Mouse (Mus musculus) embryonic facial prominence, embryonic 12.5 days (tissue): ENCODE measurements around the gene Lrg1. TPM values are rescaled to one million over a fixed set of nuclear protein-coding genes. Genes with fewer than 3 reads are reported as not detected.
"Not testable (repeated sequence)": the region's sequence is repeated elsewhere in the genome, so short reads cannot be mapped to it uniquely, and the experiment has no call there.

Source experiments
- ATAC-seq: fragments of 200-750 bp; cut with Nextera tagmentation; 2 replicates; pipeline ENCODE4 v1.8.0; 2017; ENCODE audit not compliant: insufficient number of reproducible peaks, insufficient read depth, low FRiP score, low TSS enrichment
- H3K27ac ChIP-seq: fragments of 300-500 bp; sonication (generic); 2 replicates; pipeline ENCODE4 v1.5.1; 2016; ENCODE audit warnings: mild to moderate bottlenecking
- H3K27me3 ChIP-seq: fragments of 300-500 bp; sonication (generic); 2 replicates; pipeline ENCODE4 v1.6.1; 2016; ENCODE audit warnings: mild to moderate bottlenecking, moderate library complexity
- H3K36me3 ChIP-seq: fragments of 300-500 bp; sonication (generic); 2 replicates; pipeline ENCODE4 v1.6.1; 2016; ENCODE audit warnings: mild to moderate bottlenecking
- H3K4me1 ChIP-seq: fragments of 300-500 bp; sonication (generic); 2 replicates; pipeline ENCODE4 v1.6.1; 2016
- H3K4me2 ChIP-seq: fragments of 300-500 bp; sonication (generic); replicated peaks from 2 replicates; pipeline ENCODE4 v1.6.1; 2016; ENCODE audit warnings: mild to moderate bottlenecking, moderate library complexity
- H3K4me3 ChIP-seq: fragments of 300-500 bp; sonication (generic); 2 replicates; pipeline ENCODE4 v1.5.1; 2016; ENCODE audit warnings: mild to moderate bottlenecking
- H3K9ac ChIP-seq: fragments of 300-500 bp; sonication (generic); 2 replicates; pipeline ENCODE4 v1.6.1; 2016; ENCODE audit warnings: mild to moderate bottlenecking, moderate library complexity
- H3K9me3 ChIP-seq: fragments of 300-500 bp; sonication (generic); 2 replicates; pipeline ENCODE4 v1.6.1; 2016; ENCODE audit warnings: mild to moderate bottlenecking, moderate library complexity
- WGBS: fragments of 180-500 bp; shearing (Covaris S2); methylation state at CpG from one replicate; pipeline ENCODE4 v1.1.7; 2016; 5-methylcytosine and 5-hydroxymethylcytosine counted together
- polyA plus RNA-seq: library from polyadenylated mRNA; unstranded; fragments of >200 nt; fragmentation: Nextera tagmentation; extraction: Ambion mirVana; gene quantifications from 2 replicates; pipeline ENCODE4 v1.2.1, GENCODE M21; 2016

Gene Lrg1
- polyA plus RNA-seq, 1 experiment from 2014 or later, result 0.23 TPM

DNA sequence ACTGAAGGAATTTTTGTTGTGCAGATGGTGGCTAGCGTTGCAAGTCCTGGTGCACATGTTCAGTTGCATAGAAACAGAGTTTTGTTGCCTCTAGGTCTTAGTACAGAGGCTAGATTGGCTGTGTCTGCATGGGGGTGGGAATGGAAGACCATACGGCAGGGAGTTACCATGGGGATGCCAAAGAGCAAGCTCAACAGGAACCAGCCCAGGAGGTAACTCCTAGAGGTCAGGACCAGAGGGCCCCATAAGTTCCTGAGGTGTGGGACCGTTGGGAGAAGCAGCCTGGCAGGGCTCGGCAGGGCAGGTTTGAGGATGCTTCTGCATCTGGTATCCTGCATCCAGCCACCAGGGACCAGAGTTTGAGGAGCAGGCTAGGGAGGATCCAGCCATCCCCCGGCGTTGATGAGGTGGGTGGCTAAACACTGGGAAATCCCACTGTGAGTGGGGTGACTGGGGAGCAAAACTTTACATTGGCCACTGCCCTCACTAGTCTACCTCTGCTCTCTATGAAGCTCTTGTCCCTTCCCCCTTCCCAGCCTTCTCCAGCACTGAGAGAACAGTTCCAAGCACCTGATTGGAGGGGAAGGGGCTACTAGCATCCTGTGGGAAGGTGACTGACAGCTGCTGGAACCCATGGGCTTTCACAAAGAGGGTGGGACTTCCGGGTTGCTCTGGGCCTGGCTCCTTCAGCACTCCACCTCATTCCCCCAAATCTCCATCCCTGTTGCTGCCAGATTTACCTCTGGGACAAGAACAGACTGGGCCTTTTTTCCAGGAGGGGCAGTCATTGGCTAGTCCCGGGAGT is 40.8 kb downstream of the Lrg1 start:
- Histone ChIP-seq H3K4me2 (peak overlapping the region; percentile 97), H3K4me1 (peaks cover 17% of the 10 kb centered on the region), H3K27me3 (no peaks in the 10 kb centered on the region), H3K9ac (peak overlapping the region; percentile 79), H3K27ac (no peak overlapping the region), H3K9me3 (no peaks in the 10 kb centered on the region), H3K36me3 (peaks cover 21% of the 10 kb centered on the region), H3K4me3 (peak overlapping the region; percentile 74)
- 7% methylated on average over 8 of the region's 8 CpGs for WGBS
- peak; percentile 30 for ATAC-seq

DNA sequence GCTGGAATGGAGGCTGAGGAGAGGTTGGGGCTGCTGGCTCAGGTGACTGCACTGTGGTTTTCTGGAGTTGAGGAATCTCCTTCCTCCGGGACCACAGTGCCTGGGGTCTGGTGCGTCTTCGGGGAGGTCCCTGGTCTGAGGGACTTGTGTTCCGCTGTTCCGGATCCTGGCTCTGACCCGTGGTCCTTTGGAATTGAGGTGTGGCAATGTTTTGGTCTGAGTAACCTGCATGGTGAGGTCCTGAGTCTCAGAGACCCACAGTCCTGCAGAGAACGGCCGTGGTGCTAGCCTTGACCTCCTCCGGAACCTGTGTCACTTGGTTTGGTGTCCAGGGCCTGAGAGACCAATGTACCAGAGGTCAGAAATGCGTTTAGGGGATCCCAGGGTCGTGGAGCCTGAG is 41.9 kb downstream of the Lrg1 start:
- ATAC-seq, result no peak
- Histone ChIP-seq H3K4me1 (peaks cover 24% of the 10 kb centered on the region), H3K36me3 (peaks cover 18% of the 10 kb centered on the region), H3K27ac (peak overlapping the region; percentile 47; the same call in 1 of the 2 replicates), H3K9me3 (no peaks in the 10 kb centered on the region), H3K4me2 (peak overlapping the region; percentile 97), H3K9ac (peak overlapping the region; percentile 79), H3K4me3 (peak overlapping the region; percentile 74), H3K27me3 (no peaks in the 10 kb centered on the region)
- WGBS, result 3% methylated on average over 11 of the region's 11 CpGs

DNA sequence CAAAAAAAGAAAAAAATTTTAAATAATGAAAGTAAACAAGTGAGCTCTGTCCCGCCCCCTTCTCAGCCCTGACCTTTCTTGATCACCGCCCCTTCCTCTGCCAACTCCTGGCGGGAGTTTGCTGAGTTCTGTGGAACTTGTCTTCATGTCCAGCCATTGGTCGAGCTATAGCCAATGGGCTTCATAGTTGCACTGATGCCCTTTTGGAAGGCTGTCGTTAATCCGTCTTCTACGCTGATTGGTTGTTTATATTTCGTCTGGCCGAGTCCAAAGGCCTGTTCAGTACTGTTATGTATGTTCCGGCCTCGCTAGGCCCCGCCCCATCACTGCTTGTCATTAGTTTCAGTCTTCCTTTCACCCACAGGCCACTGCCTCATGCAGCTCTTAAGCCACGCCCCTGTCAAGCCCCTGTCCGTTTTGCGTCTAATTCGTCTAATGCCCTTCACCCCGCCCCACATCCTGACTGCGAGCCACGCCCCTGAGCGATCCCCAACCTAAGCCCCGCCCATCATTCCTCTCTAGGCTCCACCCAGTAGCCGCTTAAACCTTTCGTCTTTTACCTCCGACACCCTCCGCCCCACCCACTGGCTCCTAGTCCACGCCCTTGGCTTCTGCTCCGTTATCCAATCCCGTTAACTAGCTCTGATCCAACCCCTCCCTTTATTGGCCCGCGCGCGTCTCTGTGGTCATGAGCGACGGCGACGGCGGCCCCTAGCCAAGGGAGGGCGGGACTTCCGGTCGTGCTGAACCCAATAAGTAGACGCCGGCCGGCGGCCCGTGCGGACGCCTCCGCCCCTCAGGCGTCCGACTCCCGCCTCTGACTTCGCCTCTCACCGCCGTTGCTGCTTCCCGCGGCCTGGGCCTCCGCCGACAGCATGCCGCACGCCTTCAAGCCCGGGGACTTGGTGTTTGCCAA is 42.7 kb downstream of the Lrg1 start, which contains the start of gene Hdgfl2:
Gene Hdgfl2 (plus strand): TSS at position 755 of the 916 bp plus-strand sequence.
- peak; percentile 90 for ATAC-seq
- Histone ChIP-seq H3K36me3 (peaks cover 15% of the 10 kb centered on the region), H3K9me3 (no peaks in the 10 kb centered on the region), H3K4me3 (peak within 1 kb of the TSS; percentile 74), H3K4me1 (peaks cover 26% of the 10 kb centered on the region), H3K27me3 (no peaks in the 10 kb centered on the region), H3K4me2 (peak within 1 kb of the TSS; percentile 97), H3K9ac (peak within 1 kb of the TSS; percentile 79), H3K27ac (peak within 1 kb of the TSS; percentile 47)
- under 1% methylated on average over 61 of the region's 61 CpGs for WGBS

DNA sequence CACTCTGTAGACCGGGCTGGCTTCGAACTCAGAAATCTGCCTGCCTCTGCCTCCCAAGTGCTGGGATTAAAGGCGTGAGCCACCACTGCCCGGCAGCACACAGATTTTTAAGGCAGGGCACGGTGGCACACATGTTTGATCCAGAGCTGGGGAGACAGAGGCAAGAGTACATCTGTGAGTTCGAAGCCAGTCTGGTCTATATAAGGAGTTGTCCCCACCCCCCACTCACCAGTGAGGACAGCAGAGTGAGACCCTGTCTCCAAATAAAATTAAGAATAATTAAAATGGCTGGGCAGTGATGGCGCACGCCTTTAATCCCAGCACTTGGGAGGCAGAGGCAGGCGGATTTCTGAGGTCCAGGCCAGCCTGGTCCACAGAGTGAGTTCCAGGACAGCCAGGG is 43.4 kb downstream of the Lrg1 start:
- H3K4me3 ChIP-seq, result peak overlapping the region; percentile 74
- H3K27me3 ChIP-seq, H3K9ac ChIP-seq, ATAC-seq, H3K9me3 ChIP-seq: not testable (repeated sequence)
- peak overlapping the region; percentile 97 for H3K4me2 ChIP-seq
- H3K36me3 ChIP-seq, result peaks cover 11% of the 10 kb centered on the region
- WGBS, result 61% methylated on average over 9 of the region's 9 CpGs
- H3K27ac ChIP-seq, result peak overlapping the region; percentile 41; the same call in 1 of the 2 replicates
- peaks cover 34% of the 10 kb centered on the region for H3K4me1 ChIP-seq

DNA sequence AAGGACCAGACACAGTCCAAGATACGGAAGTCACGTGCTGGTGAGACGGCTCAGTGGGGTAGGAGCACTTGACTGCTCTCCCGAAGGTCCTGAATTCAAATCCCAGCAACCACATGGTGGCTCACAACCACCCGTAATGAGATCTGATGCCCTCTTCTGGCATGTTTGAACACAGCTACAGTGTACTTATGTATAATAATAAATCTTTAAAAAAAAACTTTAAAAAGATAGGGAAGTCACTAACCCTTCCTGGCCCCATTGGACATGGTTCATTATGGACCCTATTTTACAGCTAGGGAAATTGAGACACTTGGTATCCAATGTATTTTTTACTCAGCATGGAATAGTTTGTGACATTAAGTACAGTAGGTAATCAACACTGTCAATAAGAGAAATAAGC is 44.3 kb downstream of the Lrg1 start:
- Histone ChIP-seq H3K4me2 (no peak overlapping the region), H3K27me3 (no peaks in the 10 kb centered on the region), H3K4me1 (peaks cover 34% of the 10 kb centered on the region), H3K27ac (no peak overlapping the region), H3K36me3 (peaks cover 8% of the 10 kb centered on the region), H3K9ac (no peak overlapping the region), H3K4me3 (no peak overlapping the region), H3K9me3 (no peaks in the 10 kb centered on the region)
- ATAC-seq, result no peak
- whole genome bisulfite sequencing, result 89% methylated on average over 5 of the region's 5 CpGs

DNA sequence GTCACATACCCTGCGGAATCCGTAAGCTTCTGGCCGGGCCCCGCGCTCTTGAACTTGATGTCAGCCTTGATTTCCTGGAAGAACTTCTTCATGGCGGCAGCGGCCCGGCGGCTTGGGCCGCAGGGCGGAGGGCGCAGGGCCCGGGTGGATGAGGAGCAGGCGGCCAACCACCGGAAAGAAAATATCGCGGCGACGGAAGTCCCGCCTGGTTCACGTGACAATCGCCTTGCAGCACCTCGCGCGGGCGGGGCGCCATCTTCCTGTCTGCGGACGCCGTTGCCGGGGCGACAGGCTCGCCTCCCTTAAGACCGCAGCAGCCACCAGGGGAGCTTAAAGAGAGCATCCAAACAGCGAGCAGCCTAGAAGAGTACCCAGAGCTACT is 47.0 kb downstream of the Lrg1 start, which contains the start of gene Ubxn6:
Gene Ubxn6 (minus strand): TSS at position 202 of the 382 bp plus-strand sequence.
- WGBS, result under 1% methylated on average over 35 of the region's 35 CpGs
- H3K4me3 ChIP-seq, result peak within 1 kb of the TSS; percentile 73
- H3K27me3 ChIP-seq, result no peaks in the 10 kb centered on the region
- H3K9me3 ChIP-seq, result no peaks in the 10 kb centered on the region
- H3K9ac ChIP-seq, result peak within 1 kb of the TSS; percentile 65
- H3K4me1 ChIP-seq, result peaks cover 17% of the 10 kb centered on the region
- peaks cover 24% of the 10 kb centered on the region for H3K36me3 ChIP-seq
- ATAC-seq, result peak; percentile 44; the same call in 1 of the 2 replicates
- peak within 1 kb of the TSS; percentile 94 for H3K27ac ChIP-seq
- H3K4me2 ChIP-seq, result peak within 1 kb of the TSS; percentile 57

DNA sequence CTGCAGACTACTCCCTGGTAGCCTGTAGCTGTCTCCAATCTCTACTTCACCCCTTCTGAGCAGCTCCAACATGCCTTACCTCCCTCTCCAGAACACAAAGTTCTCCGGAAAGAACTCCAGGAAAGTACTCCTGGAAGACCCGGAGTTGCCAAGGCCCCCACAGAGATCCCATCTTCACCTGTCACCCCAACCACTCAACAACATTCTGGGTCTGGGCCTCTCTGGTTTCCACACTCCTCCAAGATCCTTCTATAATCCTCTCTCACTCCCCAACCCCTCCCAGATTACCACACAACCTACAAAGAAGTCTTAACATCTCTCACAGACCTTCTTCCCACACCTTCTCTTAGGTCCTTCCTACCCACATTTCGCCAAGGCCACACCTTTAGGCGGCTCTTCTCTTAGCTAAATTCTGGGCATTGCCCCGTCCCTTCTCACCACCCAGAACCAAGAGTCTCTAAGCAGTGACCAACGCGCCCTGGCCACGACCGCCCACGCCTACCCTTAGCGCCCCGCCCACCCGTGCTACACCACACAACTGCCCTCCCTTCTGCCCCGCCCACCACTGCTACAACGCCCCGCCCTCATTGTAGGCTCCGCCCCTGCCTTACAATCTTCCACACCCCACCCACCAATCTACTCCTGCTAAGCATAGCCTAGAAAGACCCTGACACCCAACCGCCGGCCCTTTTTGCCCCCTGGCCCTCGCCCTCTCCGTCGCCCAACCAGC is 47.5 kb downstream of the Lrg1 start:
- peaks cover 30% of the 10 kb centered on the region for H3K36me3 ChIP-seq
- WGBS, result 8% methylated on average over 22 of the region's 22 CpGs
- H3K9ac ChIP-seq, result peak overlapping the region; percentile 65
- peak overlapping the region; percentile 73 for H3K4me3 ChIP-seq
- no peaks in the 10 kb centered on the region for H3K9me3 ChIP-seq
- 0 out of 2 replicates have a peak, but pooled peaks have one; percentile 0 for ATAC-seq
- no peaks in the 10 kb centered on the region for H3K27me3 ChIP-seq
- H3K4me1 ChIP-seq, result peaks cover 17% of the 10 kb centered on the region
- peak overlapping the region; percentile 57 for H3K4me2 ChIP-seq
- peak overlapping the region; percentile 94 for H3K27ac ChIP-seq

DNA sequence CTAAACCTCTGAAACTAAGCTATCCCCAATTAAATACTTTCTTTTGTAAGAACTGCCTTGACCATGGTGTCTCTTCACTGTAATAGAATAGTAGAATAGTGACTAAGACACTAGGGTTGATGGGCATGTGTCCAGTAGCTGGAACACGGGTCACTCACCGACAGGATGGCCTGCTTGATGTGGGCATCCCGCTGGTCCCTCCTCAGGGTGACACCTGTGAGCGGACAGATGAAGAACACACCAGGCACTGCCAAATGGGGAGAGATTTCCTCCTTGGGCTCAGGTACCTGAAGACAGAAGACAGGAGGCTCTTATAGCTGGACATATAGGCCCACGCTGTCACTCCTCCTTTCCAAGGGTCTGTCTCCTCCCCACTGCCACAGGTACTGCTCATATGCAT is 49.6 kb downstream of the Lrg1 start:
- no peak for ATAC-seq
- Histone ChIP-seq H3K27ac (no peak overlapping the region), H3K36me3 (peaks cover 50% of the 10 kb centered on the region), H3K9ac (no peak overlapping the region), H3K4me1 (peaks cover 17% of the 10 kb centered on the region), H3K27me3 (no peaks in the 10 kb centered on the region), H3K4me3 (no peak overlapping the region), H3K4me2 (no peak overlapping the region), H3K9me3 (no peaks in the 10 kb centered on the region)
- 93% methylated on average over 5 of the region's 5 CpGs for WGBS

DNA sequence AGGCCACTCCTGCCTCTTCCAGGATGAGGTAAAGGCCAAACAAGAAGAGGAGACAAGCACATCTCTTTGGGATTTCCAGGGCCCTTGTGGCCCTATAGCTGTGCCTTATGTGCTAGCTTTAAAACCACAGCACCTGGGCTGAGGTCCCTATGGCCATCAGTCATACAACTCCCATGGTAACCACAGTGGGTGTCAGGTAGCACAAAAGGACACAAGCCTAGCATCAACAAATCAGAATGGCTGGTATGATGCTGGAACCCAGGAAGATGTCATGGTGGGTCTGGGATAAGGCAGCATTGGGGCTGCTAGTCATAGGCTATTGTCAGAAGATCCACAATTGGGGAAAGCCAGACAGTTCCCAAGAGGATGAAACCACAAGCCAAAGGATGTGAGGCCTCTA is 50.7 kb downstream of the Lrg1 start:
- Histone ChIP-seq H3K27me3 (no peaks in the 10 kb centered on the region), H3K27ac (no peak overlapping the region), H3K4me2 (no peak overlapping the region), H3K4me3 (no peak overlapping the region), H3K9ac (no peak overlapping the region), H3K36me3 (peaks cover 61% of the 10 kb centered on the region), H3K4me1 (peaks cover 17% of the 10 kb centered on the region), H3K9me3 (no peaks in the 10 kb centered on the region)
- ATAC-seq, result no peak
